Mouse (Mus musculus) kidney, embryonic 15.5 days (tissue): ENCODE results near the gene Zbed5. TPM values are rescaled to one million over a fixed set of nuclear protein-coding genes. Genes with fewer than 3 reads are reported as not detected.
A peak's percentile ranks its signal among the peaks of the same experiment; 100 is the strongest.
"Not testable (repeated sequence)": the region's sequence is repeated elsewhere in the genome, so short reads cannot be mapped to it uniquely, and the experiment has no call there.

Source experiments
- ATAC-seq: fragments of 200-750 bp; cut with Nextera tagmentation; replicated peaks from 2 replicates; pipeline ENCODE4 v1.8.0; 2017; ENCODE audit warnings: moderate TSS enrichment; ENCODE audit not compliant: low FRiP score
- H3K27ac ChIP-seq: fragments of 300-500 bp; sonication (generic); 2 replicates; pipeline ENCODE4 v1.5.1; 2015; ENCODE audit warnings: mild to moderate bottlenecking, inconsistent platforms
- H3K27me3 ChIP-seq: fragments of 300-500 bp; sonication (generic); 2 replicates; pipeline ENCODE4 v1.6.1; 2015; ENCODE audit warnings: inconsistent platforms
- H3K36me3 ChIP-seq: fragments of 300-500 bp; sonication (generic); 2 replicates; pipeline ENCODE4 v1.6.1; 2015; ENCODE audit warnings: inconsistent platforms
- H3K4me1 ChIP-seq: fragments of 300-500 bp; sonication (generic); 2 replicates; pipeline ENCODE4 v1.6.1; 2015; ENCODE audit warnings: inconsistent platforms
- H3K4me2 ChIP-seq: fragments of 300-500 bp; sonication (generic); 2 replicates; pipeline ENCODE4 v1.6.1; 2015; ENCODE audit warnings: moderate library complexity, mild to moderate bottlenecking, inconsistent platforms
- H3K4me3 ChIP-seq: fragments of 300-500 bp; sonication (generic); replicated peaks from 2 replicates; pipeline ENCODE4 v1.5.1; 2015; ENCODE audit warnings: mild to moderate bottlenecking, inconsistent platforms
- H3K9ac ChIP-seq: fragments of 300-500 bp; sonication (generic); 2 replicates; pipeline ENCODE4 v1.6.1; 2015; ENCODE audit warnings: mild to moderate bottlenecking, inconsistent platforms
- H3K9me3 ChIP-seq: fragments of 300-500 bp; sonication (generic); replicated peaks from 2 replicates; pipeline ENCODE4 v1.6.1; 2016; ENCODE audit warnings: inconsistent platforms
- WGBS: fragments of 180-500 bp; shearing (Covaris S2); methylation state at CpG from one replicate; pipeline ENCODE4 v1.1.7; 2015; ENCODE audit warnings: mixed read lengths; 5-methylcytosine and 5-hydroxymethylcytosine counted together
- polyA plus RNA-seq: library from polyadenylated mRNA; unstranded; fragments of >200 nt; fragmentation: Nextera tagmentation; extraction: Ambion mirVana; gene quantifications from 2 replicates; pipeline ENCODE4 v1.2.1, GENCODE M21; 2015

Zbed5 gene
- polyA plus RNA-seq, 1 experiment from 2014 or later, result 7.1 TPM

GRCm38 (mm10) chr5:129909591-129909990 lies 14.1 kb downstream of the Zbed5 start:
- H3K4me3 ChIP-seq, result no peak overlapping the region
- no peaks in the 10 kb centered on the region for H3K36me3 ChIP-seq
- H3K9me3 ChIP-seq, result no peaks in the 10 kb centered on the region
- ATAC-seq, result no peak
- H3K27me3 ChIP-seq, result no peaks in the 10 kb centered on the region
- peaks cover 18% of the 10 kb centered on the region for H3K4me1 ChIP-seq
- no peak overlapping the region for H3K9ac ChIP-seq
- 0 out of 2 replicates have a peak overlapping the region, but pooled peaks have one; percentile 90 for H3K4me2 ChIP-seq
- WGBS, result 80% methylated on average over 7 of the region's 7 CpGs
- H3K27ac ChIP-seq, result no peak overlapping the region

- 27% methylated on average over 2 of the region's 2 CpGs for WGBS
- no peak overlapping the region for H3K4me3 ChIP-seq
- no peaks in the 10 kb centered on the region for H3K36me3 ChIP-seq
- ATAC-seq, result no peak
- peaks cover 6% of the 10 kb centered on the region for H3K4me1 ChIP-seq
- no peak overlapping the region for H3K4me2 ChIP-seq
- H3K27me3 ChIP-seq, result no peaks in the 10 kb centered on the region
- H3K9ac ChIP-seq, result no peak overlapping the region
- H3K27ac ChIP-seq, result no peak overlapping the region
- no peaks in the 10 kb centered on the region for H3K9me3 ChIP-seq
Observed at GRCm38 (mm10) chr5:129914024-129914423, 18.5 kb downstream of the Zbed5 start.

GRCm38 (mm10) chr5:129915491-129915890 lies 20.0 kb downstream of the Zbed5 start:
- H3K27me3 ChIP-seq, H3K4me2 ChIP-seq, H3K36me3 ChIP-seq, ATAC-seq, H3K4me3 ChIP-seq, H3K27ac ChIP-seq, H3K9ac ChIP-seq, H3K9me3 ChIP-seq, H3K4me1 ChIP-seq: not testable (repeated sequence)
- WGBS, result 88% methylated on average over 11 of the region's 11 CpGs

- H3K27ac ChIP-seq, result no peak overlapping the region
- H3K4me1 ChIP-seq, result no peaks in the 10 kb centered on the region
- H3K4me3 ChIP-seq, result no peak overlapping the region
- no peak overlapping the region for H3K9ac ChIP-seq
- no peaks in the 10 kb centered on the region for H3K9me3 ChIP-seq
- WGBS, result 92% methylated on average over 24 of the region's 24 CpGs
- no peak overlapping the region for H3K4me2 ChIP-seq
- H3K27me3 ChIP-seq, result no peaks in the 10 kb centered on the region
- ATAC-seq, result no peak
- no peaks in the 10 kb centered on the region for H3K36me3 ChIP-seq
Observed at GRCm38 (mm10) chr5:129918065-129918651, 22.6 kb downstream of the Zbed5 start.

GRCm38 (mm10) chr5:129918752-129919151 lies 23.2 kb downstream of the Zbed5 start:
- no peak overlapping the region for H3K4me3 ChIP-seq
- H3K27me3 ChIP-seq, result no peaks in the 10 kb centered on the region
- no peak overlapping the region for H3K4me2 ChIP-seq
- H3K27ac ChIP-seq, result no peak overlapping the region
- ATAC-seq, result no peak
- 84% methylated on average over 9 of the region's 9 CpGs for WGBS
- H3K9ac ChIP-seq, result no peak overlapping the region
- H3K36me3 ChIP-seq, result no peaks in the 10 kb centered on the region
- no peaks in the 10 kb centered on the region for H3K9me3 ChIP-seq
- no peaks in the 10 kb centered on the region for H3K4me1 ChIP-seq

GRCm38 (mm10) chr5:129919320-129919719 lies 23.8 kb downstream of the Zbed5 start:
- no peak overlapping the region for H3K27ac ChIP-seq
- ATAC-seq, result no peak

GRCm38 (mm10) chr5:129921972-129922371 lies 26.4 kb downstream of the Zbed5 start:
- Histone ChIP-seq H3K9me3 (no peaks in the 10 kb centered on the region), H3K27me3 (no peaks in the 10 kb centered on the region), H3K4me3 (no peak overlapping the region), H3K27ac (no peak overlapping the region), H3K9ac (no peak overlapping the region), H3K4me2 (no peak overlapping the region), H3K4me1 (no peaks in the 10 kb centered on the region), H3K36me3 (no peaks in the 10 kb centered on the region)
- WGBS, result 92% methylated on average over 4 of the region's 4 CpGs
- no peak for ATAC-seq

More at GRCm38 (mm10) chr5:129919320-129919719, 23.8 kb downstream of the Zbed5 start:
- Histone ChIP-seq H3K4me3 (no peak overlapping the region), H3K36me3 (no peaks in the 10 kb centered on the region), H3K9ac (no peak overlapping the region), H3K4me2 (no peak overlapping the region), H3K27me3 (no peaks in the 10 kb centered on the region), H3K4me1 (no peaks in the 10 kb centered on the region), H3K9me3 (no peaks in the 10 kb centered on the region)
- WGBS, result 58% methylated on average over 8 of the region's 8 CpGs

- H3K4me1 ChIP-seq, result no peaks in the 10 kb centered on the region
- ATAC-seq, result no peak
- no peaks in the 10 kb centered on the region for H3K9me3 ChIP-seq
- no peak overlapping the region for H3K4me2 ChIP-seq
- no peaks in the 10 kb centered on the region for H3K36me3 ChIP-seq
- no peaks in the 10 kb centered on the region for H3K27me3 ChIP-seq
- 80% methylated on average over 8 of the region's 8 CpGs for WGBS
- no peak overlapping the region for H3K4me3 ChIP-seq
- no peak overlapping the region for H3K9ac ChIP-seq
- no peak overlapping the region for H3K27ac ChIP-seq
Observed at GRCm38 (mm10) chr5:129924820-129925452, 29.4 kb downstream of the Zbed5 start.

GRCm38 (mm10) chr5:129925933-129926332 lies 30.4 kb downstream of the Zbed5 start:
- Histone ChIP-seq H3K4me3 (no peak overlapping the region), H3K27me3 (no peaks in the 10 kb centered on the region), H3K27ac (no peak overlapping the region), H3K4me2 (no peak overlapping the region), H3K9me3 (no peaks in the 10 kb centered on the region), H3K36me3 (no peaks in the 10 kb centered on the region), H3K9ac (no peak overlapping the region), H3K4me1 (no peaks in the 10 kb centered on the region)
- ATAC-seq, result no peak
- 58% methylated on average over 5 of the region's 5 CpGs for WGBS

- Histone ChIP-seq H3K9ac (no peak overlapping the region), H3K9me3 (no peaks in the 10 kb centered on the region), H3K36me3 (no peaks in the 10 kb centered on the region), H3K4me1 (no peaks in the 10 kb centered on the region), H3K4me2 (no peak overlapping the region), H3K27me3 (no peaks in the 10 kb centered on the region), H3K27ac (no peak overlapping the region), H3K4me3 (no peak overlapping the region)
- 55% methylated on average over 9 of the region's 9 CpGs for WGBS
- no peak for ATAC-seq
Observed at GRCm38 (mm10) chr5:129929924-129930855, 34.7 kb downstream of the Zbed5 start.

- H3K4me3 ChIP-seq, result no peak overlapping the region
- 0 out of 2 replicates have a peak, but pooled peaks cover 5% of the 10 kb centered on the region for H3K4me1 ChIP-seq
- ATAC-seq, result no peak
- H3K4me2 ChIP-seq, result no peak overlapping the region
- no peaks in the 10 kb centered on the region for H3K9me3 ChIP-seq
- H3K27me3 ChIP-seq, result no peaks in the 10 kb centered on the region
- no peak overlapping the region for H3K27ac ChIP-seq
- 48% methylated on average over 4 of the region's 4 CpGs for WGBS
- no peak overlapping the region for H3K9ac ChIP-seq
- H3K36me3 ChIP-seq, result no peaks in the 10 kb centered on the region
Observed at GRCm38 (mm10) chr5:129936941-129937340, 41.4 kb downstream of the Zbed5 start.

GRCm38 (mm10) chr5:129940281-129940680 lies 44.8 kb downstream of the Zbed5 start:
- Histone ChIP-seq H3K27ac (no peak overlapping the region), H3K9me3 (no peaks in the 10 kb centered on the region), H3K27me3 (no peaks in the 10 kb centered on the region), H3K4me2 (peak overlapping the region; percentile 55; the same call in 1 of the 2 replicates), H3K4me3 (no peak overlapping the region), H3K9ac (no peak overlapping the region), H3K36me3 (peaks cover 4% of the 10 kb centered on the region; the same call in 1 of the 2 replicates), H3K4me1 (peaks cover 16% of the 10 kb centered on the region)
- no peak for ATAC-seq
- WGBS, result 58% methylated on average over 2 of the region's 2 CpGs
